Mouse (Mus musculus) ovary, adult 10 weeks (tissue): ENCODE measurements around the gene Hsf5. TPM values are rescaled to one million over a fixed set of nuclear protein-coding genes. Genes with fewer than 3 reads are reported as not detected.

ENCODE experiments used
- polyA plus RNA-seq: library from polyadenylated mRNA; stranded (reverse); fragments of 350-450 nt; fragmentation: Illumina TruSeq; extraction: RNeasy Lipid Tissue Mini Kit (QIAGEN cat#74804); gene quantifications from one replicate; pipeline ENCODE4 v1.2.3, GENCODE M21; 2014

Gene Hsf5
- polyA plus RNA-seq = 0.83 TPM

DNA sequence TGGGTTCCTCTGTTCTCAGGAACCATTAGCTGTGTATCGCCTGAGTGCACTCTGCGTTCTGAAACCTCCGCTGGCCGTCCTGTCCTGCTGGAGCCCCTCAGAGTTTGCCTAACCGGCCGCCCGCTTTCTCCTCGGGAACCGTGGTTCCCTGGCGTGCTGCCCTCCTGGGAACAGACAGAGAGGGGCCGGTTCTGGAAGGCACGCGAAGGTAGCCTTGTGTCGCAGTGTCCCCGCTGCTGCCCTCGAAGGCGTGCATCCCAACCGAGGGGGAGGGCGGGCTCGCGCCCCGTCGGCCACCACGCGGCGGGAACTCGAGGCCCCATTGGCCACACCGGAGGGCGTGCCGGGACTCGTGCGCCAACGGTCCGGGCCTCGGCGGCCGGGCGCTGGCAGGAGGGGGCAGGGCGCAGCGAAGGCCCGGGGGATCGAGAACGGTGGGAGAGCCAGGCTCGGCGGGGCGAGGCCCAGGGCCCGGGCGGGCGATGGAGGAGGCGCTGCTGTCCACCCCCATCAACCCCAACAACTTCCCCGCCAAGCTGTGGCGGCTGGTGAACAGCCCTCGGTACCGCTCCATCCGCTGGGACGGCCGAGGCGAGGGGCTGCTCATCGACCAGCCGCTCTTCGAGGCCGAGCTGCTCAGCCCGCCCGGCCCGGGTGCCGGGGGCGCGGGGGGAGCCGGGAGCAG lies at the start of gene Hsf5:
Gene Hsf5 (plus strand): TSS at position 375 of the 685 bp plus-strand sequence.

DNA sequence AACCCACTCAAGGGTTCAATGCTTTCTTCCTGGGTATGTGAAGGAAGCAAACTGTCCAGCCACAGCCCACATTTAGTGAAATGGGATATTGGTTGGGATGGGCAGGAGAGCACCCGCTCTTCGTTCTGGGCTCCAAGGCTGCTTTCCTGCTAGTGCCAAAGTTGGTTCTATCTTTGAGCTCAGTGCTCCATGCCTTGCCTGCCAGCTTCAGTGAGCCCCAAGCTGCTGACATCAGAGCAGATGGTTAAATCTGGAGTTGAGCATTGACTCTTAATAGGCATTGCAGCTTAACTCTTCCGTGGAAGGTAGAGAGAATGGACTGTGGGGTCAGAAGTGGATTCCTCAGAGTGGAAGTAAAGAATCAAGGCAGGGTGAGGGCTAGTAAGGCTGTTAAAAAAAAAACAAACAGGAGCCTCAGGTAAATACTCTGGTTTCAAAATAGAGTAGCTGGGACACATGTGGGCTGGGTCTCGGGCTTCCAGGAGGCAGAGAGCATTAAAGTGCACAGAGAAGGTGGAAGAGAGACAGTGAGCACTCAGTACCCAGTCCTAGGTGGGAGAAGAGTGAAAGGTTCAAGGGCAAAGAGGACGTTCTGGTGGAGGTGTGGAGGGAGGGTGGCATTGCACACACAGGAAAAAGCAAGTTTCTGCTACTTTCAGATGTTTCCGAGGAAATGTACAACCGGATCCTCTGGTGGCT lies 48.6 kb upstream of the Hsf5 start, which contains the start of gene Sept4:
Gene Sept4 (plus strand): TSS at position 649 of the 699 bp plus-strand sequence.

DNA sequence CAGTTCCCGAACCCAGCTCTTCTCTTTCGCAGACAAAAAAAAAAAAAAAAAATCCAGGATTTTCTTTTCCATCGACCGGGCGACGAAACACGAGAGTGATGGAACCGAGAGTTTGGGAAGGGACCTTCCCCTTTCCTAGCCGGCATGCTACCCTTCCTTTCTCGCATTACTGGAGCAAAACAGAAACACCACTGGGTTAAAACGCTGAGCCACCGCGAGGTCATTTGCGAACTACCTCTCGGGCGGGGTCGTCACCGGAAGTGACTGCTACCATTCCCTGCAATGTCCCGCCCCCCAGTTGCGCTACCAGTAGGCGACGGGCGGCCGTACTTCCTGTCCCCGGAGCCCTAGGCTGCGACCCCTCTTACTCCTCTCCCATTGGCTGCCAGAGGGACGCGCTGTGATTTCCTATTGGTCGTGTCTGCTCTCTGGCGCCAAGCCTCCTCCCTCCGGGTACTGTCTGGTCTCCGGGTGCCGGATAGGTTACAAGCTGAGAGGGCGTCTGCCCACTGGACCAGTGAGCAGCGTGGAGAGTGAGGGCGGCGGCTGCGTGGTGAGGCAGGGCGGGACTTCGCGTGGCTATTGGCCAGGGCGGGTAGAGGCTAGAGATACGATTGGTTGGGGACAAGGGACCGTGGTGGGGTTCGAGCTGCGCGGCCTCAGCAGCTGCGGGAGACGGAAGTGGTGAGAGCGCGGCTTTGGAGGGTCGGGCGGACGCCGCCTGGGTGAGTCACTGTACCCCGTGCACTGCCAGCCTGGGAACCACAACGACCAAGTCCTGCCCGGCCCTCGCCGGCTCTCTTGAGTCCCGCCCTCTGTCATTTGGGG lies 25.2 kb upstream of the Hsf5 start, which contains the start of gene Mtmr4:
Gene Mtmr4 (plus strand): TSS at position 637 of the 828 bp plus-strand sequence.

DNA sequence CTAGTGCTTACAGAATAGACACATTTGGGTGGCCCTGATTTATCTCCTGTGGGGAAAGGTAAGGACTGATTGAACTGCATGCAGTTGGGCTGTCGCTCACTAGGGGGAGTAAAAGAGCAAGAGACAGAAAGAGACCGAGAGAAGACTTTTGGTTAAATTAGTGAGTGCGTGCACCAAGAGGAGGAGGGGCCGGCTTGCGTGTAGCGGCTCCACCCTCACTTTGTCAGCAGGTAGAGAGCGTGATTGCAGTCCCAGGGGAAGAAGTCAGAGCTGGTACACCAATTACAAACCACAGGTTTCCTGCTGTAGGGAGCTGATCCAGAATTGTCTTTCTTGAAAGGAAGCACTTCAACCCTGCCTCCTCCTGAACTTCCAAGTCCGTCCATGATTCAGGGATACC lies 45.4 kb downstream of the Hsf5 start, which contains the start of gene Rnf43:
Gene Rnf43 (plus strand): TSS at position 316 of the 400 bp plus-strand sequence.

Other genes starting within 250 kb of the Hsf5 start
- 11.1 TPM for gene Rad51c, start 212.2 kb upstream of the Hsf5 start, polyA plus RNA-seq
- gene Tex14, start 212.1 kb upstream of the Hsf5 start, polyA plus RNA-seq = 33.4 TPM
- gene Gm11492, start 50.5 kb upstream of the Hsf5 start, polyA plus RNA-seq = not detected
- 4.3 TPM for gene Sept4, start 48.3 kb upstream of the Hsf5 start, polyA plus RNA-seq
- gene Mtmr4, start 25.0 kb upstream of the Hsf5 start, polyA plus RNA-seq = 30.2 TPM
- gene Rnf43, start 45.6 kb downstream of the Hsf5 start, polyA plus RNA-seq = 5.2 TPM
- 16.0 TPM for gene Supt4a, start 120.4 kb downstream of the Hsf5 start, polyA plus RNA-seq
- 0.48 TPM for gene Tspoap1, start 143.4 kb downstream of the Hsf5 start, polyA plus RNA-seq
- gene Mpo, start 176.4 kb downstream of the Hsf5 start, polyA plus RNA-seq = not detected
- not detected for gene Lpo, start 211.1 kb downstream of the Hsf5 start, polyA plus RNA-seq
- 2.1 TPM for gene Mks1, start 236.1 kb downstream of the Hsf5 start, polyA plus RNA-seq